Mouse (Mus musculus): ENCODE results near the gene Foxk2. TPM values are rescaled to one million over a fixed set of nuclear protein-coding genes. Genes with fewer than 3 reads are reported as not detected.
A peak's percentile ranks its signal among the peaks of the same experiment; 100 is the strongest.
"Not testable (repeated sequence)": the region's sequence is repeated elsewhere in the genome, so short reads cannot be mapped to it uniquely, and the experiment has no call there.

Foxk2 gene
- polyA plus RNA-seq, 1 experiment from 2014 or later, result 7.0 TPM

DNA sequence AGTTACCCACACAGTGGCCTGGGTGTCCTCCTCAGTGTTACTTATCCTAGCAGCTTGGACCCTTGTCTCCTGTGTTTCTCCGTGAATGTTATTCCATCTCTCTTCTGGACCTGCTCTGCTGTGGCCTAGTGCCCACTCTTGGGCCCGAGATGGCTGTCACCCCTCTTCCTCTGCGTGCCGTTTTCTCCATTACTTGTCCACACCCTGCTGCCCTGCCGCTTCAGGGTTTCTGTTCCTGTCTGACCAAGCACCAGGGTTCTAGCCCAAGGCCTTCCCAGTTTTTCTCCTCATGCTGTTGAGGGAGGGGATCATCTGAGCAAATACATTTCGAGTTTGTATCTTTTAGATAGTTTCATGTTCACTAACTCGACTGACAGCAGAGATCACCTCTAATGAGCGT, 17.7 kb downstream of the Foxk2 start:
- DNase-seq (ENCODE audit: low spot score), result no peak

DNA sequence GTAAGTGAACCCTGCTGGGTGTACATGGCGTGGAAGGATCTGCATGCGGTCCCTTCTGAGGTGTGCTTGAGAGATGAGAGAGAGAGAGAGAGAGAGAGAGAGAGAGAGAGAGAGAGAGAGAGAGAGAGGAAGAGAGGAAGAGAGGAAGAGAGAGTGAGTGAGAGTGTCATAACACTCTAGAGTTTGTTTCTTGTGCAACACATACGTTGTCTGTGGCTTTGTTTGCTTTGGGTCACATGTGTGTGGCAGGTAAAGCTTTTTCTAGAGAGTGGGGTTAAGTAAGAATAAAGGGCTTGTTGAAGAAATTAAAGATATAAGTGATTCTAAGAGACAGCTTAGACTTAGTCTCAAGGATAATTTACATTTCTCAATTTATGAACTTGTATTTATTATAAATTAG, 18.2 kb downstream of the Foxk2 start:
- no peak for DNase-seq (ENCODE audit: low spot score)

DNA sequence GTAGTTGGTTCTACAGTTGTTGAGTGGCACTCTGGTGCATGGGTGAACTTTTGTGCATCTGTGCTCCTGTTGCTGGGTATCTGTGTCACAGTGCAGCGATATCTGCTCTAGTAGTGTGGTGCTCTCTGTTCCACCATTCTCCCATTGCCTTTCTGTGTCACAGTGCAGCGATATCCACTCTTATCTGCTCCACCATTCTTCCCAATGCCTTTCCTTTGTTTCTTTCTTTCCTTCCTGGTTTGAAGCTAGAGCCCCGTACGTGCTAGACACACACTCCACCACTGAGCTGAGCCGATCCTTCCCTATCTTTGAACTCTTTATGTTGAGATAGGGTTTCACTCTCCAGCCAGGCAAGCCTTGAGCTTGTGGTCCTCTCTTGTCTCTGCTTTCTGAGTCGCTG, 23.1 kb downstream of the Foxk2 start:
- DNase-seq (ENCODE audit: low spot score), result no peak

DNA sequence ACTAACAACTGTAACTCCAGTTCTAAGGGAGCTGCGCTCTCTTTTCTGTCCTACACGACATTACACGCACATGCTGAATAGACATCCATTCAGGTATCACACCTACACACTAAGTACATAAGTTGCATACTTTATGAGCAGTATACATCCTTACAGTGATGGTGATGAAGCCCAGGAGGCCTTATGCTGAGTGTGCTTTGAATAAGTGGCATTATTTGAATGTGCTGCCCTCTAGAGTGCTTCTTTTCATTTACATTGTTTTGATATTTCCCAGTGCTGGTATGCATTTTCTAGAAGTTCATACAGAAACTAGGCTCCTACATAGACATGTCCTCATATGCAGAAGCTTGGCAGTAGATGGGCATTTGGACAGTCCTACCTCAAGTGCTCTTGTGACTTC, 30.1 kb downstream of the Foxk2 start:
- peak; percentile 19 for DNase-seq (ENCODE audit: low spot score)

DNA sequence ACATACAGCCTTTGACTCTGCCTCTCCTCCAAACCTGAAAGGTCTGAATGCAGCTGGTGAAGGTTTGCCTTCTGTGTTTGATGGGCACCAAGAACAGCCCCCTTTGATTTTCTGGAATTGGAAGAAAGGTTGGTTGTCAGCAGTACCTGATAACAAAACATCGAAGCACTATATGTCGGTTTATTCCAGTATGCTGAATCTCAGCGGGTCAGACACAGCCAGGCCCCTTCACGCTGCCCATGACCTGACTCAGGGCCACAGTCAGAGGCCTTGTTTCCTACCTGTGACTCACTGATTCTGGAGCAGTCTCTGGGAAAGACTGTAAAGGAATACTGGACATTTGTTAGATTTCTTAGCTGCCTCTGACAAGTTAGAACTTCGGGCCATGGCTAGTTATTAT, 35.0 kb downstream of the Foxk2 start:
- no peak for DNase-seq (ENCODE audit: low spot score)

DNA sequence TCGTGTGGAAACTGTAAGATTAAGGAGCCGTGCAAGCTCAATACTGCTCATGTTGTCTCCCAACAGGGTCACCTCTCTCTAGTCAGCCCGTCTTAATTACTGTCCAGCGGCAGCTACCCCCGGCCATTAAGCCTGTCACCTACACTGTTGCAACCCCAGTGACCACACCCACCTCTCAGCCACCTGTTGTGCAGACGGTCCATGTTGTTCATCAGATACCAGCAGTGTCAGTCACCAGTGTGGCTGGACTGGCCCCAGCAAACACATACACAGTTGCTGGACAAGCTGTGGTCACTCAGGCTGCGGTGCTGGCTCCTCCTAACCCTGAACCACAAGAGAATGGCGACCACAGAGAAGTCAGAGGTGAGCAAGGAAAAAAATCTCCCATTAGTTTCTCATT, 38.7 kb downstream of the Foxk2 start:
- DNase-seq (ENCODE audit: low spot score), result no peak

DNA sequence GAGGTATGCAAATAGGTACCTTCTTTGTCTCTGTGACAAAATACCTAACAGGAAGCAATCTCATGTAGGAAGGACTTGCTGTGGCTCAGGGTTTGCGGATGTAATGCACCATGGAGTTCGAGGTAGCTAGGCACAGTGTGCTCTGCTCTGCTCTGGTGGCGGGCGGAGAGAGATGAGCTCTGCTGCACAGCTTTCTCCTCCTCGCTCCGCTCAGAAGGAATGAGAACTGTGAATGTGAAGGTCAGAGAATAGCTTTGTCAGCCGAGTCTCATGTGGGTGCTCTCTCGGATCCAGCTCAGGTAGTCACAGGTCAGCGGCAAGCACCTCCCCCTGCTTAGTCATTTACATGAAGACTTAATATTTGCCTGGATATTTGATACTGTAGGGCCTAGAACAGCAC, 40.5 kb downstream of the Foxk2 start:
- DNase-seq (ENCODE audit: low spot score), result no peak

DNA sequence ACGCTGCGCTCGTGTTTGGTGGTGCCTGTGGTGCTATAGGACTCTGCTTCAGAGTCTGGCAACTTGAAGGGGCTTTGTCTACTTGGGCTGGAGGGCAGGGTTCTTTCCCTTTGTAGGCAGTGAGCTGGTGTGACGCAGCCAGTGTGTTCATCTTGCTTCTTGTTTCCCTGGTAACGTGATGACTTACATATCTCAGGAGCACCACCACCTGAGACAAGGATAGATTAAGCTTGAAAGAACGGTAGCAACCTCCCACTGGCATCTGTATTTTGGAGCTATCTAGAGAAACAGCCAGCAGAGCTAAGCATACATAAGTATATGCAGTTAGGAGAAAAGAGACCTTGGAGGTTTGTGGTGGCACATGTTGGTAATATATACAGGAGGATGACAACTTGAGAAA, 45.6 kb downstream of the Foxk2 start:
- no peak for DNase-seq (ENCODE audit: low spot score)

DNA sequence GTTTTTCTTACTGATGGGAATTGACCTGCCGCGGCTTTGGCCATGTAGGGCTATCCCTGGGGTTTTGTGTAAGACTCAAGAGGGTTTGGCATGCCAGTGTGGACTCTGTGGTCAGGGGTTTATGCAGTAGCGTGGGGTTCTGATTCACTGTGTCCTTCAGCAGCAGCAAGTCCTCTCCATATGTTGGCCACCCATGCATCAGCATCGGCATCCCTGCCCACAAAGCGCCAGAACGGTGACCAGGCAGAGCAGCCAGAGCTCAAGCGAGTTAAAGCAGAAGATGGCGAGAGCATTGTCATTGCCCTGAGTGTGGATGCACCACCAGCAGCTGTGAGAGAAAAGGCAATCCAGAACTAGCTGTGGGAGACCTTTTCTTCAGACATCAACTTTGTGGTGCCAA, 46.8 kb downstream of the Foxk2 start:
- no peak for DNase-seq (ENCODE audit: low spot score)

DNA sequence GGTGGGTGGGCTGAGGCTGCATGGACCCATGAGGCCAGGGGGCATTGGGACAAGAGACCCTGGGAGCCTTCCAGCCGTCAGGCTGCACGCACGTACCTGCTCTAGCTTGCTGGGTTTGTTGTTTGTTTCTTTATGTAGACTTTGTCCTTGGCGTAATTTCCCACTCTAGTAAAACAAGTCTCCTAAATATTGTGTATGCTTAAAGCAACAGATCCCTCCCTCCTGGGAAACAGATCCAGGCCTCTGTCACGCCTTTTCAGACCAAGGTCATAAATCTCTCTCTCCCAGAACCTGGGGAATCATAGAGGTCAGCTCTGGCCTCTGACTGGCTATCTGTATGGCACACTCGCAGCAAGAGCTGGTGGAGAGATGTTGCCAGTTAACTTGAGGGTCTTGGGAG, 47.9 kb downstream of the Foxk2 start:
- not testable (repeated sequence) for DNase-seq (ENCODE audit: low spot score)

DNA sequence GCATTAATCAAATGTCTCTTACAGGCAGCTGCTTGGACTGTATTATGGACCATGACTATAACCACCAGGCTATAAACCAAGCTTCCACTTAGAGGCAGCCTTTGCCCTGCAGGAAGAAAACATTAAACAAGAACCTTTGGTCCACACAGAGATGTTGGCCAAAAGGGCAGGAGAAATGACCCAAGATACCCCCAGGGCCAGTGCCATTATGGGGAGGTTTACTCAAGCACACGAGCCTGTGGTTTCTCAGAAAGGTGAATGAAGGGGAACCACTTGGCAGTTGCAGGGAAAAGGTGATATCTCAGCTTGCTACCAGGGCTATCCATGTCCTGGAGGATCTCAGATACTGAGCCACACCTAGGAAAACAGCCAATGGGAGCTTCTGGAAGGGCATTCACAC, 66.2 kb downstream of the Foxk2 start:
- no peak for DNase-seq (ENCODE audit: low spot score)

DNA sequence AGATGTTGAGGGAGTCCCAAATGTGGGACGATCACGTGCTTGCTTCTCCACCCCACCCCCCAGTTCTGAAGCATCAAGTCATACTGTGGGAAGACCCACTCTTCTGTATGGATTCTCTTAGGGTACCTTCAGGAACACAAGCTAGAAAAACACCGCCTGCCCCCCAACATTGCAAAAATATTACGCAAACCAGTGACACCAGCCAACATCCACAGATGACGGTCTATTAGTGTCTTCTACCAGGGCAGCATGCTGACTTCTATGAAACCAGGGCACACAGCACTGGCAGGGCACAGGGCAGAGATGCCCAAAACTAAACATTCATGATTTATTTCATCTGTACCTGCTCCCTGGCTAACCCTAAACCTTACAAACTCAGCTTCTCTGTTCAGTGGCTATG, 66.9 kb downstream of the Foxk2 start:
- no peak for DNase-seq (ENCODE audit: low spot score)

DNA sequence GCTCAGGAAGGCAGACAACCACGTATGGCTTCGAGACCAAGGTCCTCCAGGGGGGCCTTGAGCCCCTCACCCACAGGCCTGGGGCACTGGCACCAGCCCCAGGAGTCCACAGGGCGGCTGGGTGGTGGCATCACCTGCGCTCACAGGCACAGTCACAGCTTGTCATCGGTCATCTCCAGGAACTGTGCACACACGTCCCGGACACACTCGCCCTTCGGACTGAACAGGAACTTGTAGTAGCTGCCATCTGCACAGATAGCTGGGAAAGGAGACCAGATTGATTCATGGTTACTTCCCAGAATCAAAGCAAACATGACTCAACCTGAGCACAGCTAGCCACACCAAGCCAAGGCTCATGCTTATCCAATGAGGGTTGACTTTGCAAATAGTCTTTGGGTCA, 68.4 kb downstream of the Foxk2 start:
- DNase-seq (ENCODE audit: low spot score), result no peak

DNA sequence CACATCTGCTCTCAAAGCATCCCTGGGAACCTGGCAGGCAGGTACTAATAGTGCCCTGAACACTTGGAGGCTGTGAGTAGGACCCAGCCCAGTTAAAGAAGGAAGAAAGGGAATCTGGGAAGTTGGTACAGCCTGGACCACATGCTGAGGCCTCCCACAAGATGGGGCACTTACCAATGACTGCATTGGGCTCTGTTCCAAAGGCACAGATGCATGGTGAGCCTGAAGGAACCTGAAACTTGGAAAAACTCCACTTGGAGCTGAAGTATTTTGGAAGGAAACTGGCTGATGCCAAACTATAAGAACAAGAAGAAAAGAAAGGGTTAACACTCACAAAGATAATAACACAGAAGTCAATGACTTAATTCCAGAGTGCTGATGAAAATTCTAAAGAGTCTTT, 68.8 kb downstream of the Foxk2 start:
- DNase-seq (ENCODE audit: low spot score), result no peak

DNA sequence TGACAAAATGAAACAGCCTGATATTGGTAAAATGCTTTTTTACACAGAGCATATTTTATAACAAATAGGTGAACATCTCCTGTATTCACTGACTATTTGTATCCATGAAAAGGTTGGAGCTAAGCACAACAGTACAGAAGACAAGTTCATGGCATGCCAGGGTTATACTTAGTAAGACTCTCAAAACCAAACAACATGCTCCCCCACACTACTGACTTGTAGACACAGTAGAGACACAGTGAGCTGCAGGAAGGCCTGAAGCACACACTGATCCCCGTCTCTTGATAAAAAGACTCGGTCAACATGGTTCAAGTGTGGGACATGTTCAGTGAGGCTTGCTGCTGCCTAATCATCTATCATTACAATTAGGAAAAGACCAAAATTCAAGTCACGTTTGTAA, 71.9 kb downstream of the Foxk2 start:
- no peak for DNase-seq (ENCODE audit: low spot score)

DNA sequence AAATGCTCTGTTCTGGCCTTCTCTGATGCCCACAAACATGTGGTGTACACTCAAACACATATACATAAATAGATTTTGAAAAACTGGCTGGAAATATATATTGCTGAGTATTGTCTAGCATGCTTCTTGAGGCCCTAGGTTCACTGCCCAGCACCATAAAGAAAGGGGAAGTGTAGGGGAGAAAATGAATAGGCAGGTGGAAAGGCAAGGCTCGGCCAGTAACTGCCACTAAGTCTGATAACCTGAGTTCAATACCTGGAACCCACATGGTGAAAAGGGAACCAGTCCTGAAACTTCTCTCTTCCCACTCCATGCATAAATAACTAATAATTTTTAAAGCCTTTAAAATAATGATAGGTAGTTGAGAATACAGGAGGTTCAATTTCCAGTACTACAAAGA, 79.9 kb downstream of the Foxk2 start:
- DNase-seq (ENCODE audit: low spot score), result no peak

DNA sequence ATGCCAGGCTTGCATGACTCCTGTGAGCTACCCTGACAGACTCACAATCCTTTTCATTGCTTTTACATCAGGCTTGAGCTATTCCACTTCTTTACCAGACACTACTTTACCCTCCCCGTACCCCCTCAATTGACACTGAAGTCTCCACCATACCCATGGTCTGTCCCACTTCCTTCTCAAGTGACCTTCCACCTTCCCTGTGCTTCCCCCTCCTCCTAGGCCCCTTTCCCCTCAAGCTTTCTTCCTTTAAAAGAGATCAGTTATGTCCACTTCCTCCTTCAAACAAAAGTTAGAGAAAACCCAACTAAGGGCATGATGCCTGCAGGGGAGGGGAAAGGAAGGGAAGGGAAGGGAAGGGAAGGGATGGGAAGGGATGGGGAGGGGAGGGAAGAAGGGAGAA, 80.5 kb downstream of the Foxk2 start:
- DNase-seq (ENCODE audit: low spot score), result no peak

DNA sequence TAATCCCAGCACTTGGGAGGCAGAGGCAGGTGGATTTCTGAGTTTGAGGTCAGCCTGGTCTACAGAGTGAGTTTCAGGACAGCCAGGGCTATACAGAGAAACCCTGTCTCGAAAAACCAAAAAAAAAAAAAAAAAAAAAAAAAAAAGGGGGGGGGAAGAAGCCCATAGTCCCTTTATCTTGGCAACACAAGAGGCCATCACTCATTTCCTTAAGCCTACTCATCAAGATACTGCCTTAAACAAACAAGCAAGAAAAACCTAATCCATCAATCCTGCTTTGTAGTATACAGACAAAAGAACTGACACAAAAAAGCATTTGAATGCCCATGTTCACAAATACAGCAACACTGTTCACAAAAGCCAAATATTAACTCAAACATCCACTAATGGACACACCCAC, 82.6 kb downstream of the Foxk2 start:
- DNase-seq (ENCODE audit: low spot score), result not testable (repeated sequence)

DNA sequence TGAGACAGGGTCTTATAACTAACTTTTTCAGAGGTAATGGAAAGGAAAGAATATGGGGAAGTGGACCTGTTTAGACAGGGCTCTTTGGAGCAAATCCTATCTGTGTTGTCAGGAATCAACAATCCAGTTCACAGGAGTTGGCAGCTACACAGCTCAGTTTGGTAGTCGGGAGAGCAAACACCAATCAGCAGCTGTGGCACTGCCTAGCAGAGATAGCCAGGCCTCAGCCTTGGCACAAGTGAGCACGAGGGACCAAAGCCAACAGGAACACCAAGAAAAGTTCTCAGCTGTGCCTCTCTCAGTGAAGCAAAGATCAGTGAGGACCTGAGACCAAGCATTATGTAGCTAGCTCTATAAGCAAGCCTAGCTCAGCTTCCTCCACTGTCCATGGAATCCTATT, 87.2 kb downstream of the Foxk2 start:
- DNase-seq (ENCODE audit: low spot score), result no peak

DNA sequence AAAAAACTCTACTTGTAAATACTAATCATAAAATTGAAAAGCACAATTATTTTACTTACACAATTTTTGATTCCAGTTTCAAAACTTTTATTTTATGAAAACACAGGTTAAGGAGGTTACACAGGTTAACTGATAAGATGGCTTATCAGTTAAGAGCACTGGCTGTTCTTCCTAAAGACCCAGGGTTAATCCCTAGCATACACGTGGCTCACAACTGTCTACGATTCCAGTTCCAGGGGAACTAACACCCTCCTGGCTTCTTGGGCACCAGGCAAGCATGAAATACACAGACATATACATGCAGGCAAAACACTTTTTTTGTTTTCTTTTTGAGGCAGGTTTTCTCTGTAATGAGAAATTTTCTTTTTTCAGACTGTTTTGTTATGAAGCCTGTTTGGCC, 88.4 kb downstream of the Foxk2 start:
- no peak for DNase-seq (ENCODE audit: low spot score)

DNA sequence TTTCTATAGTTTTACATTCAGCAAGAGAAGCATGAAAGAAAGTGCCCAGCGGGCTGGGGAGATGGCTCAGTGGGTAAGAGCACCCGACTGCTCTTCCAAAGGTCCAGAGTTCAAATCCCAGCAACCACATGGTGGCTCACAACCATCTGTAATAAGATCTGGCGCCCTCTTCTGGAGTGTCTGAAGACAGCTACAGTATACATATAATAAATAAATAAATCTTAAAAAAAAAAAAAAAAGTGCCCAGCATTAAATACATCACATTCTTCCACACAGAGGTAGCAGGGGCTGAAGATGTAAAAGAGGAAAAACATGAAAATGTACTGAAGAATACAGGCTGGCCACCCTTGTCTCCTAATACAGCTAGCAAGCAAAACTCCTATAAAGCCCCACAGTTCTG, 88.9 kb downstream of the Foxk2 start:
- DNase-seq (ENCODE audit: low spot score), result not testable (repeated sequence)

DNA sequence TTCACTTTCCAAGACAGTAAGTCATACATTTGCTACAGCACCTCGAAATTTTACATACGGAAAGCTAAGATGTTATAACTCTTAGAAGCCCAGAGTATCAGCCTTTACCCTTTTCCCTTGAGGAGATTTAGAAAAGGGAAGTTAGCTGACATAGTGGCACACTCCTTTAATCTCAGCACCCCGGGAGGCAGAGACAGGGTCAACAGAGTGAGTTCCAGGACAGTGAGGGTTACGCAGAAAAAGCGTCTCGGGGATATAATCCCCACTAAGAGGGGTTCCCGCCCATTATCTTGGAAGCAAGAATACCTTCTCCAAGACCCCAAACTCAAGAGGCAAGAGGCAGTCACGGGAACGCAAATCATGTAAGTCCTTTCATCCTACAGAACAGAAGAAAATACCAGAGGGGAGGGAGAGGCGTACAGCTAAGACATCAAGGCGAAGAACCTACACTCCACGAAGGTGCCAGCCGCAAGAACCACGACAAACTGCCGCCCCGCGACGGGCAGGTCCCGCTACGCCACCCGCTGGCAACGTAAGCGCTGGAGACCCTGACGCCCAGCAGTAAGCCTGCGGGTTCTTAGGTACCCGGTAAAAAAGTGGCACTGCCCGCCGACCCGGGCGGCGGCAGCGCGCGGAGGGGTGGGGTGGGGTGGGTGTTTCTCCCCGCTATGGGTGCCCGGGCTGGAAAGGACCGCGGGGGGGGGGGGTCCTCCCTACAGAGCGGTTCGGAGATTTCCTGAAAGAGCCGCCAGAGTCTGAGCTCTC, 93.7 kb downstream of the Foxk2 start:
- DNase-seq (ENCODE audit: low spot score), result peak; percentile 65

DNA sequence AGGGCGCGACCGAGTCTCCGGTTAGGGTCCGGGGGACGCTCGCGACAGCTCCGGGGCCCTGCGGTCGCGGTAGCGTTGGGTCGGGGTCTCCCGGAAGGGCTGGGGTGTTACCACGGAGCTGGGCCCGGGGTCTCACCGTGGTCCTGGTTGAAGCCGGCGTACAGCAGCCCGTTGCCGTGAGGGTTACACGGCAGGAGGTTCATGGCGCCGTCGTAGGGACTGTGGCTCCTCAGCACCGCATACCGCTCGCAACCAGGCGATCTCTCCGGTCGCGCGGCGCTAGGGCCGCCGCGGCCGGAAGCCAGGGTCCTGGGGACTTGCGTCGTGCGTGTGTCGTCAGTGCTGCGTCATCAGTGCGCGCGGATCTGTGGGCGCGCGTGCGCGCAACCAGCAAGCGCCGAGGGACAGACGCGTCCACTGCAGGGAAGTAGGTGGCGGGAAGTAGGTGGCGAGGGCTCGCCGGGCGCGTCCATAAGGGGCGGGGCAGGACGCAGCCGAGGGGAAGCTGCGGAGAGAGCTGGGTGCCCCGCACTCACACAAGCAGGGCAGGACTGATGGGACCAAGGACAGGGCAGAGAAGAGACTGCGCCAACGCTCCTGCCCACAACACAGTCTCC, 94.4 kb downstream of the Foxk2 start, which contains the start of gene Wdr45b:
Wdr45b (minus strand) TSS at position 355 of the 617 bp plus-strand sequence.
- DNase-seq (ENCODE audit: low spot score), result peak; percentile 98

All from thymus, postnatal 0 days (tissue).